Mouse (Mus musculus) cerebellum, adult 18-20 months (tissue): ENCODE measurements at regions not wholly inside any gene's neighbourhood (a gene's known extent, or its start where the extent isn't known, plus 50 kb on each side); places are given as distances from the start of the nearest gene placed in this dataset.
A peak's percentile ranks its signal among the peaks of the same experiment; 100 is the strongest.

ENCODE experiments used
- DNase-seq, 2 experiments: peaks; one replicate each; pipeline ENCODE4 v3.0.0; 2021

DNA sequence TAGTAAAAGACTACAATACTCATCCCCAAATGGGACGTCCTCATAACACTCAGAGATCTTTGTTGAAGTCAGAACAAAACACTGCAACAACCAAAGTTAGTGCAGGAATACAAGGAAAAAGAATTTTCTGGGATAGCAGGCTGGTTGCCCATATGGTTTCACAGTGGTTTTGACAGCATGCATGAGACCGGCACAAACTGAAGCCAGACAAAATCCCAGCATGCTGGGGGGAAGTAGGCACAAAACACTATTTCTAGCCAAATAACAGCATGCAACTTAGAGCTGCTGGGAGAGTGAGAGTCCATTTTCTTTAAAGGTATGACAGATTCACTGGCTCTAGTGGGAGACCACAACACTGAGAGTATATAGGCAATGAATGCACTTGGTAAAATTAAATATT is 619.1 kb upstream of the Manea start:
- DNase-seq = peak; percentile 49 to 52

DNA sequence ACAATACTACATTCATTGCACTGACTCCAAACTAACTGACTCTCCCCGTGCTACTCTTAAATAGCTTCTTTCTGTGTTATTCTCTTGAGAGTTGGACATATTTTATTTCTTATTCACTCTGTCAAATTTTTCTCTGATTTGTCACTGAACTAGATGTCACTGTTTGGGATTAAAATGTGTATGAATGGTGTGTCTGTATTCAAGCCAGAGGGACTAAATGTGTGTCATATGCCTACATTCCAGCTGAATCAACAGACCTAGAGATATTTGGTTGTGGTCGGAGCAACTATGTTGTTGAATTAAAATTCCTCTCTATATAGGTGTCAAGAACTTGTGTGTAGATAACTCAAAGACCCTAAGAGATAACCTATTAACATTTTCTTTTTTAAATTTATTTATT is 618.2 kb upstream of the Manea start:
- no peak for DNase-seq

DNA sequence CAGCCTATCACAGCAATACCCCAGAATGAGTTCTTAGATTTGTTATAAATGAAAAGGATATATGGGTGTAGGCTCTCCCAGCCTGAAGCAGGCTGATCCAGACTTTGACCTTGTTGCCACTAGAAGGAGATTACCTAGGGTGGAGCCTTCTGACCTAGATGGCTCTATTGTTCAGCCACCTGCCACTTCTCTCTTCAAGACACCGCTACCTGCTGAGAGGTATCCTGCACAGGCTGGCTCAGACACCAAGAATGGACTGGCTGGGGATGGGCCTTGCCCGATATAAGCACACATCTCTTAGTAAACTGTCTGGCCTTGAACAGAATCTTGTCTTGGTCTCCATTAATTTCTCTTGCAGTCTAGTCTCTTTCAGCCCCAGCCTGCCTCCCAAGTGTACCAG is 597.9 kb upstream of the Manea start:
- no peak for DNase-seq

DNA sequence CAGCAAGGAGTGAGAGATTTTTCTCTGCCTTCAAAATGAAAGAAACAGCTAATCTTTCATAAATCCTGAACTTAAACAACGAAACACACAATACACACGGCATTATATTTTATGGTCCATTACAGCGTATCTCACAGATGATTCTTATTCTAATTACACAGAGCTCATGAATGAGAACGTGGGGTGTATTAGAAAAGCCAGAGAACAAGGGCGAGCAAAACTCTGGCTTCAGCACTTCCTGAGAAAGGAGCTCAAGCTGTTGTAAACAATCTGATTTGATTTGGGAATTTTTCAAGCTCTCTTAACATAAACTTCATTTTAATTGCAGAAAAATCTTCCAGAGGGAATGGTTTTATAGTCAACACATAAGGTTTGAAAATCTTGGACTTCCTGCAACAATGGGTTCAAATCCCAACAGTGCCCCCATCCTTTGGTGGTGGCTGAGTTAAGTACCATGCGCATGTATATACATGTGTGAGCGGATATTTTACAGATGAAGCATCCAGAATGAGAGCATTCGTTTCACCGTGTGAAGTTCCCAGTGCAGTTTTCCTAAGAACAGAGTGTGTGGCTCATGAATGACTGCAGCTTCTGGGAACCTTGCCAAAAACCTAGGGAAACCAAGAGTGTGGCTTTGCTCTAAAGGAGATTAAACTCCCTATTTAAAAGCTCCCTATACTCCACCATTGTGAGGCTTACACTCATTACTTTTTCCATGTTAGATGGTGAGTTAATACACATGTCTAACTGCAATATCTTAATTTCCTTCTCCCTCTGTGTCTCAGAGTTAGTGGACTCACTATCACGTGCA is 587.5 kb upstream of the Manea start:
- peak; percentile 15 to 34 for DNase-seq

DNA sequence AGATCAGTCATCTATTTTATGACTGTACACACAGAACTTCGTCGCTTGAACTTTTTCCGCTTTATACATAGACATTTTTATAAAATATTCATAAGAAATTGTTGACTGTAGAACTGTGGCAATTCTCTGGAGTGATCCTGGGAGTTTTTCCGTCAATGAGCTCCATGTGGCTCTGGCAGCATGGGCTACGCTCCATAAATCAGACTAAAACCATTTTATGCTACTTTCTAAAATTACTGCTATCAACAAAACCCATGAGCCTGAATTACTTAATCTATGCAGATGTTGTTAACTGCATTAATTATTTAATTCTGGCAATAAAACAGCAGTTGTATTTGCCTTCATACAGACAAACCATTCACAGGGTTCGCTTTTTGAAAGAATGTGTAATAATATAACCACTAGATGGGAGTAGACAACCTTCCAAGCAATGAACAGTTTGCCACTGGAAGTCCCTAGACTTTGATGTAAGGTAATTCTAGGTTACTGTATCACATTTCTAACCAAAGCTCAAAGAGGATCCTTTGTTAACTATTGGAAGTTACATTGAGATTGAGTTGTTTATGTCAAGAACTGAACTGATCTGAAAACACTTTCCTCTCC is 583.3 kb upstream of the Manea start:
- DNase-seq = no peak

DNA sequence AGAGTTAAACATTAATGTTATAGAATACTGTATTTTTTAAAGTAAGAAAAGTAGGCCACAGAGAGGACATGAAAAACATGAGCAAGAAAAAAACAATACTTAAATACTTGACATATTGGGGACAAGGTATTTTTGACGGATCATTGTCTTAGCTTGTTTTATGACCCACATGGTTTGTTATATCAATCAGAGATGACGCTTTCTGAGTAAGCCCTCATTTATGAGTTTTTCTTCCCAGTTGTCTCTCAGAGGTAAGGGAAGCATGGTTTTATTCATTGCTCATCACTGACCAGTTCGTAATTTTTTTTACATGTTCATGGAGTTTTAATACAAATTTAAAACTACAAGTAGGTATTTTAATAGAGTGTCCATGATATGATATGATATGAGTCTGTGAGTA is 579.4 kb upstream of the Manea start:
- no peak for DNase-seq

DNA sequence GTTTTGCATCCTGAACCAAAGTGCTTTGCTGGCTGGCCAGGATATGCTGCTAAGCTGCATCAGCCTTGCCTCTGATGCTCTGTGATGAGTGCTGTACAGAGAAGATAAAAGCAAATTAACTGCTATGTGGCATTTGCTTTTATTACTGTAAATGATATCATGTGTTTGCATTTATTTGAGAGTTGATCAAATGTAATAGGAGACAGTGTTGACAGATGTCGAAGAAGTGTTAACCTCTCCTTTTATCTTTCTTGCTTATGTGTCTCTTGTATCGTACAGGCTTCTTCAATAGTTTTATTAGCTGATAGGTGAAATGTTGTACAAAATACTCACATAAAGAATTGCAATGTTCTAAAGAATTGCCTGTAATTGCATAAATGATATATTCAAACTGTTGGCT is 541.8 kb upstream of the Manea start:
- DNase-seq = no peak

DNA sequence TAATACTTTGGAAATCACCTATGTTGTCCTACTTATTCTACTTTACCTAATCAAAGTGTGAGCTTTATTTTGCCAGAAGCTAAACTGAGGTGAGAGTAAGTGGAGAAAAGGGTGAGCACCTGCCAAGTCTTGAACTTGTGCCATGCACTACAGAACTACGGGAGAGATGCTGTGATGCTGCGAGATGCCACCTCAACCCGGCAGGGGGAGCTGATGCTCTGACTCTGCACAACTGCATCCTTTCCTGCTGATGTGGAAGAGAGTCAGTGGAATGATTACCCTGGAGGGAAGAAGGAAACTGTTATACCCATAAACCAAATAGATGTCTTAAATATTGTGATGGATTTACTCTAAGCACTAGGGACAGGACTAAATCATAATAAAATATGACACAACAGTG is 532.3 kb upstream of the Manea start:
- peak in 1 of 2 experiments; percentile 4 for DNase-seq

DNA sequence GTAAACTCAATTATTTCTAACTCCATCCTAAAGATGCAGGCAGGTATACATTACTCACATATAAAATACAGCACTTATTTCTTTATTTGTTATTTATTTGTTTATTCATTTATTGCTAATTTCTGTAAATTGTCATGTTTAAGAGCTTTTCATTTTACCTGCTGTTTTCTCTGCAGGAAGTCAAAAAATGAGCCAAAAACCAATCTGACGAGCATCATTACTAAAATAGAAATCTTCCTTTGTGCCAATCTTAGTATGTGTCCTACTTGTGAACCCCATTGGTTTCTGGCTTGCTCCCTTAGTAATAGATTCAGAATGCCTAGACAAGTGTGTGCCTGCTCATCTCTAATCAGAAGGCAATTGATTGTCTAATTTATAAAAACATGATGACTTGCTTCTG is 495.1 kb upstream of the Manea start:
- DNase-seq = no peak

DNA sequence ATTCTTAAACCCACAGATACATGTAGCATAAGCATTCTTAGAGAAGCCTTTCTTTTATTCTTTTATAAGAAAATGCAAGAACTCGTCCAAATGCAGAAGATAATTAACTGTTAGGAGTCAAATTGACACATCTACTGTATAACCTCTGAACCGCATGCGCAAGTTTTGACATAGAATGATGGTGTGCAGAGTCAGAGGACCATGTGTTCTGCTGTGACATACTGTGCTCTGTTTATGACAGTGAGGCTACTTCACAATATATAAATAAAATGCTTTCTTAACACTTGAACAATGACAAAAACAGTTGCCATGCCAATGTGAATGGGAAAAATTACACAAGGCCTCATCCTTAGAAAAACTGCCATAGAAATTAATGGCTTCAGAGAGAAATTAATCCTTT is 454.1 kb upstream of the Manea start:
- no peak for DNase-seq

DNA sequence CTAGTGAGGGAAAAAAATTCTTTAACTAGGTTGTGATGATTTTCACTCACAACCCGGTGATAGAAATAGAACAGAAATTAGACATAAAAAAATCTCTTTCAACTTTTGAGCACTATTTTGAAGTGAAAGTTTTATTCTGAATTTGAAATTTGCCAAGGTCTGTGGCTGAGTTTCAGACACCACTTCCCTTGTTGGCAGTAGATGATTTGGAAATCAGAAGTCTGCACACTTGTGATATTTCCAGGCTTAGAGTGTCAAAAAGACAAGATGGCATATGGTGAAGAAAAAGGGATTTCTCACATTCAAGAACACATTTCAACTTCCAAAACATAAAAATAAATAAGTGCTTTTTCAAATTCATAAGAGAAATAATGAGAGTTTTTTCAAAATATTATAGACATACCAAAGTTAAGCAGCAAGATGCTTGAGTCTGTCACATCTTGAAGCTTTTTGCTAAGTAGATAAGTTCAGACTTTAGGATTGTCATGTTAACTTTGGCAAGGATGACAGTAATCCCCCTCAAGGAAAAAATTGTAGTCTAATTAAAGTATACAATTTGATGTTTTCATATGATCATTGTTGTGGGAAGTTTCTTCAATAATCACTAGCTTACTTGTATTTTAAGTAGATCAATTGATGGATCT is 446.6 kb upstream of the Manea start:
- DNase-seq = no peak

DNA sequence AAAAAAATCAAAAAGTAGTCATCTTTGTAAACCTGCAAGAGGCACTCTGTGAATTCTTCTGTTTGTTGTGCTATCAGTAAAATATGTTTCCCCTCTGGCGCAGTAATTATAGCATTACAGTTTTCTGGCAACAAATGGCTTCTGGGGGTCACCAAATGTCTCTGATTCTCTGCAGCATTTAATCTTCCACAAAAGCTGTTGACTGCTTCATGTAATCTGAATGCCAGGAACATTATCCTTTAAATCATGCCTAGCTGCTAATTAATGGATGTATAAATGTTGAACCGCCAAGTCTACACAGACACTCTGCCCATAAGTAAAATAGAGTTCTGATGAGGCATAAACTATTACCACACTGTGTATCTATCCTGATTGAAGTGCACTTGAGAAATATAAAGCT is 421.2 kb upstream of the Manea start:
- DNase-seq = no peak

DNA sequence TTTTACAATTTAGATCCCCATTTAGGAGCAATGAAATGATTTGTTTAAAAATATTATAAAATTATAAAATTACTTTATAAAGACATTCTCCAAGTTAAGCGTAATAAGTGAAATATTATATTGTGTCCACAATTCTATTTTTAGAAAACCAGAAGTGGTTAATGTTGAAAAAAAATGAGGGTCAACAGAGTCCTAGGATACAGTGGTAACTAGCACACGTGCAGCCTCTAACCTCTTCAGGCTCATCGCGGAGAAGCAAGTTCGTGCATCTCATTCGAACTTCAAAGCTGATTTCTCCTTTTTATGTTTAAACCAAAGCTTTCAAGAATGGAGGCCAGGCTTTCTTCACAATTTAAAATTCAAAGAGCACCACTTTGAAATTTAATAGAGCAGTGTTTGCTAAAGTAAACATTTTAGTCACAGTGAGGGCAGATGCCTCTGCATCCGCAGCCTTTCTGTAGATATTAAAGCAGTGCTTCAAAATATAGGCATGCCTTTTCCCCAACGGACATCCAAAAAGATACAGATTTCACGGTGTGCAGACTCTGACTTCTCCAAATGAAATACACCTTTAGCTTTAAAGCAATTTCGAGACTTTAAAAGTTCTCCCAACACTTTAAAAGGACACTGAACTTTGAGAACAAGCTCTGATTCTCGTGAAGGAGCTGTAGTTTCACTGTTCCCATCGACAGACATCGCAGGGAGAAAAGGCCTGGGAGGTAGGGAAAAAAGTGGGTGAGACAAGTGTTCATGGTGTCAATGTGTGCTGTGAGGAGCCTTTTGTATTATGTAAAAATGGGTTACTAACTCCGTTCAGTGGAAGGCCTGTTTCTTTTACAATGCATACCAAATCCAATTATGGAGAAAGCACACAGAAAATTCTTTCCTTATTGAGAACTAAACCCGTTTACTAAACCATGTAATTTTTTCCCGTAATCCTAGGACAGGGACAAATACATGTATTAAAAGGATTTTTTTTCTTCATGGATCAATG is 419.8 kb upstream of the Manea start:
- DNase-seq = no peak

DNA sequence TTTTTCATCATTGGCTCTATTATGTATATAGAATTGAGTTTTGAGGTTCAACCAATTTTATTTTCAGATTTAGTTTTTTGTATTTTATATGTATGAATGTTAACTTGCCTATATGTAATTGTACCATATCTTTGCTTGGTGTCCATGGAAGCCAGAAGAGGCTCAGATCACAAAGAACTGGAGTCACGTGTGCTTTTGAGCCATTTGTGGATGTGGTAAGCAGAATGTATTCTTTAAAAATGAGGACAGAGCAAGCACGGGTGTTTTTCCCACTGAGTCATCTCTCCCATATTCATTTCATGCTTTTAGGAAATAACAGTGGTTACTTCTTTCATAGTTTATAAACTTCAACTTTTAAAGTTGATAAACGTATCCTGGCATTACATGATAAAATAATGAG is 394.1 kb upstream of the Manea start:
- DNase-seq = no peak

DNA sequence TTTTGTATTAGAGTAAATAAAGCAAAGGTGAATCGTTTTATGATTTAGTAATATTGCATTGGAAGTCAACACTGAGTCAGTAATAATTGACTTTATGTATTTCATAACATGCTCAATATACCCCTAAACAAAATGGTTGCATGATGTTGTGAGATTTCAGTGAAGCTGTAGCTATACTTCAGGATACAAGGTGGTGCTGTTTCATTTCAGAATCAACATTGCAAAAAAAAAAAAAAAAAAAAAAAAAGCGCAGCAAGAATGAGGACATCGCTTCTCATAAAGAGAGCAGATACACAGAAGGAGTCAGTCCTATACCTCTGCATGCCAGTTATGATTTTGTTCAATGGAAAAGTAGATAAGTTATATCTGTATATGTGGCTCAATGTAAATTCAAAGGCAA is 389.7 kb upstream of the Manea start:
- no peak for DNase-seq

DNA sequence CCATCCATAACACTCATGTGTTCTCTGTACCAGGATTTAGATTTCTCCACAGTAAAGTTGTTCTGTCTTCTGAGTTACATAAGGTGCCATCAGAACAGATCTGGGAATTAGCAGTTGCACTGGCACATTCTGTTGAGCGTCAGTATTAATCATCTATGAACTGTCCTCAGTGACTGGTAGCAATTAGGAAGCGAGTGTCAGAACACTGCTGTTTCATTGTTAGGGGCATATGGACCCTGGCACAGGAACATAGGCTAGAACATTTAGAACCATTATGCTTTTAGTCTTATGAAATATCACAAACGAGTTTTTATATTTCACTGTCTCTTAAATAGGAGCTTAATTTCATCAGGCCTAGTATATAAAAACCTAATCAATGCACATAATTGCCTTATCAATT is 367.7 kb upstream of the Manea start:
- no peak for DNase-seq

DNA sequence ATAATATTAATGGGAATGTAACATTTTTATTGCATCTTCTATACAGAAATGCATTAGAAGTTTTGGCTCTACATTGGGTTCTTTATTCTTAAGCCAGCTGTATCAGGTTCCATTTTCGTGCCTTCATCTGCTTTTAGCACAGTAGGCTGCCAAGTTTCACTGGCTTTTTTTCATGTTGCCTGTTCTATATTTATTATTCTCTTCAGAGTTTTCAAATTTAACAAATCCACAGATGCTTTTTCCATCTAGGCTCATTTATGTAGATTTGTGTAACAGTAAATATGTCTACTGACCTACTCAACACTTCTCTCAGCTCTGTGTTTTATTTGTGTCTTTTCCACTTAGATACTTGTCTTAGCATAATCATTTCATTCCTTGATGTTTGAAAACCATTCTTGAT is 363.3 kb upstream of the Manea start:
- DNase-seq = no peak

DNA sequence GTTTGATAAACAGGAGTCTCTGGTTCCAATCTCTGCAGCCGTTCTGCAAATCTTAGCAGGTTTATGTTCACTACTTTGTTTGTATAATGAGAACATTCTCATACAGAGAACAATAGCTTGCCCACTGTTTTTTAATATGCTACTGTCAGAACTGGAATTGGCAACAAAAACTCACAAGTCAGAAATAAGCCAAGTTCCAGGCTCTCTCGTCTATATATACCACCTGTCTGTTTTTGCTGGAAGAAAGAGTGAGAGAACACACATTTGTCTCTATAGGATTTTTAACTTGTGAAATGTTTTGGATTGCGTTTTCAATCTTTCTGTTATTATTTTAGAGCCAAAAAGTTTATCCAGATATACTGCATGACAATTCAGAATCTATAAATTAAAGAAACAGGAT is 349.3 kb upstream of the Manea start:
- DNase-seq = no peak
